Mouse (Mus musculus) gastrocnemius, adult 2 months (tissue): ENCODE measurements around the gene Fam110a. TPM values are rescaled to one million over a fixed set of nuclear protein-coding genes. Genes with fewer than 3 reads are reported as not detected.

ENCODE experiments used
- DNase-seq: peaks from one replicate; pipeline ENCODE4 v3.0.0; 2022
- H3K27ac ChIP-seq: fragments of 200-600 bp; 2 replicates; pipeline ENCODE4 v1.8.1; 2022; ENCODE audit warnings: mild to moderate bottlenecking
- H3K4me3 ChIP-seq: fragments of 200-600 bp; 2 replicates; pipeline ENCODE4 v1.8.1; 2022; ENCODE audit warnings: mild to moderate bottlenecking, moderate library complexity
- CTCF ChIP-seq: fragments of 200-600 bp; IDR thresholded peaks from 2 replicates; pipeline ENCODE4 v1.8.1; 2022; ENCODE audit warnings: antibody characterized with exemption, mild to moderate bottlenecking, moderate library complexity
- intact Hi-C: fragments of 180-260 bp; cut with DNase I; formaldehyde crosslinking; loops from one replicate; pipeline ENCODE4 v1.15.1; 2025
- microRNA-seq: library from miRNA; unstranded; fragments of <30 nt; microRNA quantifications from one replicate; pipeline ENCODE4 v1.2.0, GENCODE M21; 2021
- total RNA-seq, 2 experiments: library from RNA; stranded (reverse); gene quantifications; 2 replicates each; pipeline ENCODE4 v1.2.3; 2021

Gene Fam110a
- total RNA-seq, 2 experiments from 2014 or later, result 1.8 to 2.6 TPM

DNA sequence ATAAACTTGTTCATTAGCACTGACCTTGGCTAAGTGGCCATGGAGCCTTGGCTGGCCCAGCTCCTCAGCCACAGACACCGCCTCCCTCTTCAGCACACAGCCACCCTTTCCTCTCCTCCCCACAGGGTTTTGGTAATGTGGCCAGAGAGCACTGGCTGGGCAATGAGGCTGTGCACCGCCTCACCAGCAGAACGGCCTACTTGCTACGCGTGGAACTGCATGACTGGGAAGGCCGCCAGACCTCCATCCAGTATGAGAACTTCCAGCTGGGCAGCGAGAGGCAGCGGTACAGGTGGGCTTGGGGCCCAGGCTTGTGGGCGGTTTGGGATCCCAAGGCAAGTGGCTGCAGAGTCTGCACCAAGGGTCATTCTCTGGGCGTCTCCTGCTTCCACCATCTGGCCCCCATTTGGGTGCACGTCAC is 41.2 kb downstream of the Fam110a start:
- intact Hi-C loops, result loop anchor here (10.0 kb wide), 1 partner anchor 146 kb away; the partner anchor contains the start of gene Scrt2
- Histone ChIP-seq H3K27ac (no peak overlapping the region), H3K4me3 (no peak overlapping the region)
- no peak for TF ChIP-seq CTCF
- peak; percentile 73 for DNase-seq

DNA sequence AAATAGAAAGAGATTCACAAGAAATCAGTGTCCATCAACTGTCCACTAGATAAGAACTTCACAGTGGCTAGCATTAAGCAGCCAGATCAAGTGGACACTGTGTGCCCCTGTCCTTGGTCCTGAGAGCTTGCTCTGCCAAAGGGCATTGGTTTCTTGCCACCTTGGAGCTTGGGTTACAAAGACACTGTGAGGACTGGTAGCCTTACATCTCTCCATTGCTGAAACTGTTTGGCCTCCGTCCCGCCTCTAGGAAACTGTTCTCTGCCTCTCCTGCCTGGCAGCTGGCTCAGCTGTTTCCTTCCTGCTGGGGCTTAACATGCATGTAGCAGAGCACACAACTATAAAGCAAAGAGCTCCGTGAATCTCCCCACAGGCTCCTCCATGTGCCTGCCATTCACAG is 42.1 kb downstream of the Fam110a start:
- no peak for TF ChIP-seq CTCF
- DNase-seq, result peak; percentile 92
- H3K4me3 ChIP-seq, result no peak overlapping the region
- H3K27ac ChIP-seq, result no peak overlapping the region
- intact Hi-C loops, result loop anchor here (10.0 kb wide), 1 partner anchor 147 kb away; the partner anchor contains the start of gene Scrt2

DNA sequence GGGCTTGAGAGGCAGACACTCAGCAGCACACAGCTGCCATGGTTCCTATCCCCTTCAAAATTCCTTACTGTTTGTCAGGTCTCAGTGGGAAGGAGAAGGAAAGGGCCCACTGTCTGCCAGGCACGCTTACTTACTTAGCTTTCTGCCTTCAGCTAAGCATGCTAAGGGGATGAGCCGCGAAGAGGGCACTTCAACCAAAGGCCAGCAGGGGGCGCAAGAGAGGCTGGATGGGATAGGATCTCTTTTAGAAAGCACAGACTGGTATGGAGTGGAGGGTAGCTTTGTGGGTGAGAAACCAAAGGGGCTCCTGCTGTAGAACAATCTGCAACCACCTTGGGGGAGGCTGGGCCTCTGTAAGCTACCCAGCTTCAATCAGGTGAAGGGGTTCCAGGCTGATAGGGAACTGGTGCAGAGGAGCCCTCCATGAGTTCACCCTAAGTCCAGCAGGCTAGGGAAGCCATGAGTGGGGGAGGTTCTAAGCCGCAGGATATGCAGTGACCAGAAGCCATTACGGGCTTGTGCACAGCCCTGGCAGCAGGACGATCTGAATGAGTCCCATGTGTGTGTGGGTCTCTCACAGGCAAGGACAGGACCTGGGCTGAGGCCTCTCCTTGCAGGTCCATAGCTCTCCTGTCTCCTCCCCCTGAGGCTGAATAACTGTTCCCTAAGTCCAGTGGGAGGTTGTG is 49.5 kb downstream of the Fam110a start:
- Histone ChIP-seq H3K4me3 (no peak overlapping the region), H3K27ac (no peak overlapping the region)
- peak; percentile 96 for TF ChIP-seq CTCF
- intact Hi-C loops, result loop anchor here (1.0 to 10.0 kb wide), 2 partner anchors 64 to 154 kb away; partner anchors contain the start of gene Scrt2
- DNase-seq, result peak; percentile 88

DNA sequence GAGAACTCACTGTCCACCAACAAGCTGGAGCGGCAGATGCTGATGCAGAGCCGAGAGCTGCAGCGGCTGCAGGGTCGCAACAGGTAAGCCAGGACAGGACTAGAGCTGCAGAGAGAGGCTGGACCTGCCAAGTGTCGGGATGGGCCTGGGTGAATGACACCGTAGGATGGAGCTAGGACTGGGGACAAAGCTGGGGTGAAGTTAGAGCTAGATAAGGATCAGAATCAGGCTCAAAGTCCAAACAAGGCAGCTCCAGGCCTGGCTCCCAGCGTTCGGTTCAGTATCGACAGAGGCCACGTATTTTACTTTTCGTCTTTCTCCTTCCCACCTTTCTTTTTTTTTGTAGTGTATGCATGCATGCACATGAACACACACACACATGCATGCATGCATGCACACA is 52.9 kb downstream of the Fam110a start:
- DNase-seq, result no peak
- no peak for TF ChIP-seq CTCF
- H3K4me3 ChIP-seq, result no peak overlapping the region
- intact Hi-C loops, result loop anchor here (5.0 kb wide), 1 partner anchor 50 kb away; no protein-coding TSS in a partner anchor
- no peak overlapping the region for H3K27ac ChIP-seq

DNA sequence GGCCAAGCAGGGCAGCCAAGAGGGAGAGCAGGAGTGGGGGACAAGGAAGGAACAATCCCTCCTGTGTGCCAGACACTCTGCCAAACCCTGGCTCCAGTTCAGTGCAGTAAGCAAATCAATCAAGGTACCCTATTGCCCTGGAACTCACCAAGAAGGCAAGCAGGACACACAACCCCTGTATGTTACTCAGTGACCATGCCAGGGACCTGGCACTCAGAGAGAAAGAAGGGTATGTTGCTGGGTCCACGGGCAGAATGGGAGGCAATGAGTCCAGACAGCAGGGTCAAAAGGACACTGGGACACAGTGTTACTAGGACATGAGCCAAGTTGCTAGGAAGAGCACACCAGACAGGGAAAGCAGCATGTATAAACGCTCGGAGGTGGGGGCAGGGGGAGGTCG is 54.3 kb downstream of the Fam110a start:
- no peak for DNase-seq
- intact Hi-C loops, result loop anchor here (5.0 kb wide), 1 partner anchor 48 kb away; no protein-coding TSS in a partner anchor
- TF ChIP-seq CTCF, result no peak
- Histone ChIP-seq H3K4me3 (no peak overlapping the region), H3K27ac (no peak overlapping the region)

DNA sequence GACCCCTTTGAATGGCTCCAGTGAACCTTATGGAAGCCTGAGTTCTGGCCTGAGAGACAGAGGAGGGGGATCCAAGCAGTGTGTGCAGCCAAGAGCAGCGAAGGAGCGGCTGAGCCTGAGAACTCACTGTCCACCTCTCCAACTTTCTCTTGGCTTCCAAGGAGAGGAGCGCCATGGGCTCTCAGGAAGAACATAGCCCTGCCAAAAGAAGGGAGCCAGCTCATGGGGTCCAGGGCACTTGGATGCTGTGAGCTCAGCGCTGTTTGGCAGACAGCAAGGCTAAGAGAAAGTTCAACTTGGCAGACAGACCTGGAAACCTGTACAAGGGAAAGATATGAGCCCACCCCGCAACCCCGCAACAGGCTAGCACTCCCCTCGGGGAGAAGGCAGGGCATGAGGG is 55.7 kb downstream of the Fam110a start:
- intact Hi-C loops, result no loop called here
- no peak for TF ChIP-seq CTCF
- Histone ChIP-seq H3K27ac (no peak overlapping the region), H3K4me3 (no peak overlapping the region)
- DNase-seq, result no peak

DNA sequence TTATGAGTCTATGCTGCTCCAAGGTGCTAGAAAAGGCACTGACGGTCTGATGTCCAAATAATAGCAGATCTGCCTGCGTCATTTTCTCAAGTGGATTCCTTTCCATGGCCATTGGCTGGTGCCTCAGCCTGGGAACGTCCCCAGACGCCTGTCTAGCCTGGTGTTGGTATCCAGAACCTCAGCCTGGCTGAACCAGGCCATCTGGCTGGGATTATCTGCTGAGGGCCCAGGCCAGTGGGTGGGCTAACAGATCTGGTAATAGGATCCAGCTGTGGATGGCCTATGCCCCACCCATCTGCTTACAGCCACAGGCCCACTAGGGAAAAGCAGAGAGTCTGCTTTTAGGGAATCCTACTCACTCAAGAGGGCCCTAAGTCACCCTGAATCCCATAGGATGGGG is 58.4 kb downstream of the Fam110a start:
- peak; percentile 72 for DNase-seq

DNA sequence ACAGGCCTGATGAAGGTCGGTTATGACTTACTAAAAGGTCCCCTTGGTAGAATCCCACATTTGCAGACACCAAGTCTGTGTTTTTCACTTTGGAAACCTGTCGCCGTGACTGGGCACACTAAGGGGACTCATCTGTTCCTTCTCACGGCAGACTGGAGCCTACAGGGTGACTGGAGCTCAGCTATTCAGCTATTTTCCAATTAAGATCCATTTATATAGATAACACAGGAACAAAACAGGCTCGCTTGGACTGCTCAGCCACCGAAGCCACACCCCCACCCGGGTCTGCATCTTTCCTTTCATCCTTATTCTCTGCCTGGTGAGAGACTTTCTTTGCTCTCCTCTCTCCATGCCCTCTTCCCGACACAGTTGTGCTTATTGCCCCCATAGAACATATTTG is 59.0 kb downstream of the Fam110a start:
- intact Hi-C loops, result no loop called here
- no peak overlapping the region for H3K27ac ChIP-seq
- no peak for TF ChIP-seq CTCF
- no peak for DNase-seq
- H3K4me3 ChIP-seq, result no peak overlapping the region

More for the DNA sequence above, 58.4 kb downstream of the Fam110a start:
- H3K4me3 ChIP-seq, result no peak overlapping the region
- TF ChIP-seq CTCF, result no peak
- intact Hi-C loops, result no loop called here
- no peak overlapping the region for H3K27ac ChIP-seq

Small RNA genes within 50 kb of the gene (microRNA-seq; reads per million reads assigned to microRNA genes)
- not detected for gene Mir1953

Other genes starting within 250 kb of the Fam110a start
- gene Psmf1, start 236.0 kb downstream of the Fam110a start, total RNA-seq, result 10 to 100 TPM; 16.2 to 19.6 TPM
- gene Rspo4, start 137.3 kb downstream of the Fam110a start, total RNA-seq, result not detected
- gene Angpt4, start 69.0 kb downstream of the Fam110a start, total RNA-seq, result under 1 TPM in 1 of 2 experiments, not detected in 1; 0.20 TPM
- 1 to 10 TPM in 1 of 2 experiments, under 1 TPM in 1; 0.69 to 1.6 TPM for gene Slc52a3, start 16.3 kb upstream of the Fam110a start, total RNA-seq
- gene Scrt2, start 101.3 kb upstream of the Fam110a start, total RNA-seq, result not detected
- 10 to 100 TPM; 24.3 to 28.7 TPM for gene Srxn1, start 125.3 kb upstream of the Fam110a start, total RNA-seq
- gene Tcf15, start 163.3 kb upstream of the Fam110a start, total RNA-seq, result 10 to 100 TPM; 14.9 to 22.8 TPM
- 100 to 1,000 TPM in 1 of 2 experiments, 10 to 100 TPM in 1; 91.1 to 102 TPM for gene Csnk2a1, start 246.6 kb upstream of the Fam110a start, total RNA-seq